Mouse (Mus musculus) left cerebral cortex, postnatal 25 days (tissue): ENCODE results near the gene Wiz. TPM values are rescaled to one million over a fixed set of nuclear protein-coding genes. Genes with fewer than 3 reads are reported as not detected.

Experiments used
- DNase-seq, 2 experiments: peaks; one replicate each; pipeline ENCODE4 v3.0.0; 2022; ENCODE audit warnings: low spot score in 2 of 2, mixed read lengths in 1 of 2
- intact Hi-C: fragments of 180-260 bp; cut with DNase I; formaldehyde crosslinking; loops from one replicate; pipeline ENCODE4 v1.15.1; 2025
- total RNA-seq, 2 experiments: library from RNA; stranded (reverse); gene quantifications; 2 replicates each; pipeline ENCODE4 v1.2.3; 2021

The Wiz gene
- total RNA-seq, 2 experiments from 2014 or later = 55.0 to 56.7 TPM

GRCm38 (mm10) chr17:32354211-32354610, 35.0 kb downstream of the Wiz start:
- no peak for DNase-seq
- intact Hi-C loops = no loop called here

DNA sequence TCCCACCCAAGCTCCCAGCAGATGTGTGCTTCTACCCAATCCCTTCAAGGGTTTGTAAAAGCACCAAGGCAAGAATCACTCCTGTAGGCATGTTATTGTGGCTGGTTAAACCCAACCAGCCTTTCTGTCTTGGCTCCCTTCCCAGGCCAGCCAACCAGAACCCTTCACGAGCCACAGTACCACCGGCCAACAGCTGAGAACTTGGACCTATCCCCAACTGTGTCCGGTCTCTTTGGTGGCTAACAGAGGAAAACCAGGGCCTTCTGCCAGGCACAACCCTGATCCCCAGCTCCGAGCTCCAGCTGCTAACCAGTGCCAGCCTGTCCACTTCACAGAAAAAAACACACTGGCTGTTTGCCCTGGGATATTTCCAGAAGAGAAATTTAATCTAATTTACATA, 35.5 kb downstream of the Wiz start:
- intact Hi-C loops = no loop called here

DNA sequence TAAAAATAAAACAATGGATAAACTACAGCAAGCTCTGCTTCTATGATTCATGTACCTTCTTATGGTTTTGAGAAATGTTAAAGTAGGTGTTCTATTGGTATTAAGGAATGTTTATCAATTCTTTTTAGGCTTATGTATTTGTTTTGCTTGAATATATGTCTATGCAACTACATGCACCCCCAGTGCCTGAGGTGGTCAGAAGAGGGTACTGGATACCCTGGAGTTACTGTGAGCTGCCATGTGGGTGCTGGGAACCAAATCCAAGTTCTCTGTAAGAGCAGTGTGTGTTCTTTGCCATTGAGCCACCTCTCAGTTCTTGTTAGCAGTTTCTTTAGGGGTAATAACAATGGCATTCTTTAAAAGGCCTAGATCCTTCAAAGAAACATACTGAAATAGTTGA, 37.5 kb downstream of the Wiz start:
- no peak for DNase-seq
- intact Hi-C loops = no loop called here

More for the DNA sequence above, 35.5 kb downstream of the Wiz start:
- peak; percentile 38 to 66 for DNase-seq

- no peak for DNase-seq
- intact Hi-C loops = no loop called here
Measured at GRCm38 (mm10) chr17:32351269-32351668, 38.0 kb downstream of the Wiz start.

DNA sequence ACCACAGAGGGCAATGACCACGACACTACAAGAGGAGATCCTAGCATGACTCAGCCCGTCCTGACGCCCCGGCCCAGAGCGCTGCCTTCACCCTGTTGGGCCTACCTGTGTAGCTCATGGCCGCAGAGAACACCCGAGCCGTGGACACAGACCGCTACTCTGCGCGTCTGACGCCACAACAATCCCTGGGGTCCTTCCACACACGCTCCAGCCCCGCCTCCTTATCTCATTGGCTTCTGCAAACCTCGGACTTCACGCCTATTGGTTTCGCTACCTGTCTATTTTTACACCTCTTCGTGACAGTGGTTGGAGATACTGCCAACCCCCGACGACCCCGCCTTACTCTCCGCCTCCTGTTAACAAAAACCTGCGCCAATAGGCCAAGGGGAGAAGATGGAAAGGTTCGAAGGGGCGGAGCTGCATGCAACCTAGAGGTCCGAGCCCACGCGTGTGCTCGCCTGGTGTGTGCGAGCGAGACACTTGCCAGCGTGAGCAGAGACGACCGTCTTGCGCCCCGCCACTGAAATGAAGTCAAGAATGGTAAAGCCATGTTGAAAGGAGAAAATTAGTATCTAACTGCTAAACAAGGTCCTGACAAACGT, 38.8 kb downstream of the Wiz start, which contains the start of gene Akap8l:
Akap8l (minus strand) TSS at position 226 of the 602 bp plus-strand sequence.
- peak; percentile 98 to 100 for DNase-seq
- intact Hi-C loops = no loop called here

GRCm38 (mm10) chr17:32349851-32350381, 39.3 kb downstream of the Wiz start:
- intact Hi-C loops = loop anchor here (1.0 kb wide), 2 partner anchors 82 to 144 kb away; no protein-coding TSS in a partner anchor
- peak in 1 of 2 experiments; percentile 70 for DNase-seq

DNA sequence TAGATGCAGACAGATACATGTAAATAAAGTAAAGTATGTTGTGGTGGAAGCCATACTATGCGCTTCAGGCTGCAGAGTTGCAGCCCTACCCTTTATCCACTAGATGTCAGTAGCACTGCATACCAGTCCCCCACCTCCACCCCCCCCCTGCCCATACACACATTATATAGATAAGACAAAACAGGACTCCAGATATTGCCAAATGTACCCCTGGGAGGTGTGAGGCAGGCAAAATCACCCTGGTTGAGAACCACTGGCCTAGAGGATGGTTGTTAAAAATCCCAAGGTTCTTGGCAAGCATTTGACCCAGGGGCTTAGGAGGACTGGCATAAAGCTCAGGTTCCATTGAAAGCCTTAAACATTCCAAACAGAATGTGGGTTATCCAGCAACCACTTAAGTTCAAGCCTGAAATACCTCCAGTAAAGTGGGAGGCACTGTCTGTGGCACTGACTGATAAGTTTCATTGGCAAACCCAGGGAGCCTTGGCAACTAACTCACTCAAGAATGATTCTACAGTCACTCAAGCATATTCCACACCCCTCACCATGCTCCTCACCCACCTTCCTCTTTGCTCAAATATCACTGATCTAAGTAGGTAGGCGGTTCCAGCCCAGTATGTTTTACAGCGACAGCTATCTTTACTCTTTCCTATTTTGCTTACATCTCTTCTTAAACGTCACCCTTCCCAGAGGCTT, 40.1 kb downstream of the Wiz start:
- peak; percentile 52 to 86 for DNase-seq
- intact Hi-C loops = loop anchor here (1.0 kb wide), 2 partner anchors 83 to 145 kb away; no protein-coding TSS in a partner anchor

DNA sequence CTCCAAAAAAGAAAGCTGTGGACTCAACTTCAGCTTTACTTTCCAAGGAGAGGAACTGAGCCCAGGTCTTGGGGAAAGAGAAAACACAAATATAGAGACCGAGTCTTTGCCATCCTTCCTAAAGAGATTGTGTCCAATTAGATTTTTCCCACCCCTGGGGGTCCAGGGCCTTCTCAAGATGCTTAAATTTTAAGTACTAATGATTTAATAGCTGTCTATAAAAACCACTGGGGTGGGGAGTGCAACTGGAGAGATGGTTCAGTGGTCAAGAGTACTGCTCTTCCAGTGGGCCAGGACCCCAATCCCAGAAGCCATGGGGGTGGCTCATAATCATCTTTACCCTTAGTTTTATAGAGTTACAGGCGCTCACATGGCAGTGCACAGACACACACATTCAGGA, 40.8 kb downstream of the Wiz start:
- intact Hi-C loops = no loop called here
- DNase-seq = no peak

DNA sequence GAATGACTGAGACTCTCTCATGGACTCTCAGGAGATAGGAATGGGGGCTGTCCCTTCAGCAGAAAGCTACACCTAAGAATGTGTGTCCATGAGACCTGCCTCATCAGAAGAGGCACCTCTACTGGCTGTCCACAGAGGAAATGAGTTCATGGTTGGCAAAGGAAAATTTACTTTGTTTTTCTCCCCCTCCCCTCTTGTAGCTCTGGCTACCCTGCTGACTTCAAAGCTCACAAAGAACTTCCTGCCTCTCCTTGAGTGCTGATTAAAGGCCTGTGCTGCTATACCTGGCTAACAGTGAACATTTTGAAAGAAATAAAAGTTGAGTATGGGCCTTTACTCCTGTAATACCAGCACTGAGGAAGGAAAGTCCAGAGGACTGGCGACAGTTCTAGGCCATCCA, 48.1 kb downstream of the Wiz start:
- intact Hi-C loops = no loop called here
- no peak for DNase-seq

DNA sequence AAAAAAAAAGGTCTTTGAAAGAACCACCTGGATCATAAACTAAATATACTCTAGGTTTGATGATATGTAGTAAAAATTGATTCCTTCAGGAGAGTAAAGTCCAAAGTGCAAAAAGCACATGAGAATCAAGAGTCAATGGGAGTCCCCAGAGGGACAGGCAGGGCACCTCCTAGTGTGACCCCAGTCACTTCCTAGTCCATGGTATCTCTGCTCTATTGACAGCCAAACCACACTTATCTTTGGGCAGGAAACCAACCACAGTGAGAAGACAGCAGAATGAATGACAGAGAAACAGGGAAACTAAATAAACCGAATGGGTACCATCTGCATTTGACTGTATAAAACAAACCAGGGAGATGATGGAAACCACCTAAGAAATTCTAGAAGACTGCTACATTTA, 49.1 kb downstream of the Wiz start:
- intact Hi-C loops = no loop called here

DNA sequence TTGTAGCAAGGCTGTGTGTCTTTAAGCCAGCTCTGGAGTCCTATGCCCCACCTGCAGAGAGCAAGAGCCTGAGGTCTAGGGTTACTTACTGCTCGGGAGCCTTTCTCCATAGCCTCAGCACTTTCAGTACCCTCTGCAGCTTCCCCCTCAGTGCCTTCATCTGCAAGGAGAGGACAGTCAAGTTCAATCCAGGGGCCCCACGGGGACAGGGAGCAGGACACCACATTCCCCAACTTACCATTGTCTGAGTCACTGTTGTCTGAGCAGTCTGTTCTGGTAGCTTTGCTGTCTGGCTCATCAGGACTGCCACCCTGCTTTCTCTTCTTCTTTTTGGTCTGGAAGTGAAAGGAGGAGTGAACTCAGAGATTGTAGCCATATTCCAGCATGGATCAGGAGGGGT, 53.4 kb downstream of the Wiz start:
- DNase-seq = no peak
- intact Hi-C loops = no loop called here

More for the DNA sequence above, 49.1 kb downstream of the Wiz start:
- no peak for DNase-seq

GRCm38 (mm10) chr17:32334921-32335320, 54.3 kb downstream of the Wiz start:
- no peak for DNase-seq
- intact Hi-C loops = no loop called here

DNA sequence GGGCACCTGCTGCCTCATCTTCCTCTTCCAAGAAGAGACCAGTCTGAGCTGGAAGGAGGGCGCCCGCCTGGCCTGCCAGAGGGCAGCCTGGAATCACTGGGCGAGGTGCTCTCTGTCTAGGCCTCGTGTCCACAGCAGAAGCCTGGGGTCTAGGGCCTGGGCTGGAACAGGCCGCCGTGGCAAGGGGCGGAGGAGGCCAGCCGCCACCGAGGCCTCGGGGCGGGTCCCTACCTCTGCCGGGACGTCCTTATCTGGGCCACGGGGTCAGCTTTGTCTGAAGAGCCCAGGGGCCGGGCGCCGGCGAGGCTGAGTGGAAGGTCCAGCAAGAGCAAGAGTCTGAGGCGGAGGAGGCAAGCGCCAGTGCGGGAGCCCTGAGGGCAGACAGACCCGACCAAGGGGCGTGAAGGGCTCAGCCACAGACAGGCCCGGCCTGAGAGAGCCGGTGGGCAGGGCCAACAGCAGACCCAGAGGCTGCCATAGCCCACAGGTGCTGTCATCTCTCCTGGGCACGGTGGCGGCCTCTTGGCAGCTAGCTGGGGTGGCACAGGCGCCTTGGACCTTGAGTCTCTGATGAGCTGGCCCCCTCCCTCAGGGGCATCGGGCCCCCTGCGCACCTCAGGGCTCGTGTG, 55.5 kb downstream of the Wiz start:
- intact Hi-C loops = no loop called here
- no peak for DNase-seq

GRCm38 (mm10) chr17:32327501-32327900, 61.7 kb downstream of the Wiz start:
- intact Hi-C loops = no loop called here

GRCm38 (mm10) chr17:32322809-32323208, 66.4 kb downstream of the Wiz start:
- DNase-seq = no peak
- intact Hi-C loops = no loop called here

More at GRCm38 (mm10) chr17:32327501-32327900, 61.7 kb downstream of the Wiz start:
- no peak for DNase-seq

DNA sequence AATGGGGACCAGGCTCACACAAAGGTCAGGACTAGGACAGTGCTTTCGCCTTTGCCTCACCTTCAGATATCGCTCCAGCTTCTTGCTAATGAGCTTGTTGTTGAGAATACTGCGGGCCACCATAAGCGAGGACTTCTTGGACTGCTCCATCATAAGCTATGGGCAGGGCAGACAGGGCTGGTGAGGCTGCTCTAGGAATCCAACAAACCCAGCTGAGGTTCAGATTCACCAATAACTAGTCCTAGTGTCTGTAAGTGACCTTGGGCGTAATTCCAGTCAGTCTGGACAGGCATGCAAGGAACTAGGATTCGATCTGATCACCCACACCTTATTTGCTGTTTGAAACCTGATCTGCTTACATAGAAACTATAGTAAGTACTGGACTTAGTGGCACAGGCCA, 67.4 kb downstream of the Wiz start:
- peak in 1 of 2 experiments; percentile 14 for DNase-seq
- intact Hi-C loops = no loop called here

GRCm38 (mm10) chr17:32321390-32321734, 67.9 kb downstream of the Wiz start:
- intact Hi-C loops = no loop called here

DNA sequence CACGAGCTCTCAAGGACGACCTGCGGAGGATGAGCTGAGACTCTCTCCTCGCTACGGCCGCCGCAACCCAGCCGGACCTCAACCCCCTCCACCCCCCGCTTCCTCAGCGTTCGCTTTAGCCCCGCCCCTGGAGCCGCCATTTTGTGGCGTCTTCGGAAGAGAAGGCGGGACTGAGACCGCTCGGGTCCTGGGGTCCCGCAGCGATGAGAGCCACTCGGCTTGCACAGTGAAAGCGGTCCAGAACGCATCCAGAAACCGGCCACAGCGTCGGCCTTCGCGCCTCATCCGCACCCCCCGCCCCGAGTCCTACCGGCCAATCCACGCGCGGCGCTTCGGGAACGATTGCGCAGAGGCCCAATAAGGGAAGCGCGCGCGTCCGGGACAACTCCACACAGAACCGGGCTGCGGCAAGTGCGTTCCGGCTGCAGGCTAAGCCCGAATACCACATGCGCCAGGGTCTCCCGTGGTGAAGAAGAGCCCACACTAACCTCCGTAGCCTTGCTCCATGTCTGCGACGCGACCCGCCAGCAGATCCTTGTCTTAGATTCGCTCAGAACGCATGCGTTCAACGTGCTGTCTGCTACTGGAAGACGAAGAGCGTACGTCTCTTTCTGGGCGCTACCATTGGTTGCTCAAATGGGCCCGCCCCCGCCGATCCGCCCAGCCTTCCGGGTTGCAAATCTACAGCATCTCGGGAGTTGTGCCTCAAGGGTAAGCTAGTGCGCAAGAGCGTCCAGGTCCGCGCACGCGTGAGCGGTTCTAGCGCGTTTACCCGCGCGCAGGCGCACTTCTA, 68.4 kb downstream of the Wiz start, which contains the start of gene Akap8:
Akap8 (minus strand) TSS at position 642 of the 793 bp plus-strand sequence.
- DNase-seq = peak; percentile 98 to 100
- intact Hi-C loops = loop anchor here (1.0 kb wide), 1 partner anchor 36 kb away; the partner anchor contains the start of gene Brd4

More at GRCm38 (mm10) chr17:32321390-32321734, 67.9 kb downstream of the Wiz start:
- DNase-seq = no peak

DNA sequence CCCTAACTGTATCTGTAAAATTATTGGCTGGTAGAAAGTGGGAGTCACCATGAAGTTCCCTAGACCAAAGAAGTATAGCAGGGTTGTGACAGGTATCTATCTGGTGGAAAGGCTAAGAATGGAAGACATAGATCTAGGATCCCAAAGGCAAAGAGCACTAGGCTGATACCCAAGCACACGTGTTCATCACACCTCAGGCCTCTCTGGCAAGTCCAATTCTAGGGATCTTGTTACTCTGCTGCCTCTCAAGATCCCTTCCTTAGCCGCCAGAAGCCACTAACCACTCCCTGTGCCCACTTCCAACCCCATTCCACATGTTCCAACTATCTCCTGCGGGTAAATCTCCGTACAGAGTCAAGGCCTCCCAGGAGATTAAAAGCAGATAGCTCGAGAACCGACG, 69.3 kb downstream of the Wiz start:
- intact Hi-C loops = loop anchor here (1.0 kb wide), 1 partner anchor 36 kb away; the partner anchor contains the start of gene Brd4

More for the DNA sequence above, 69.3 kb downstream of the Wiz start:
- peak in 1 of 2 experiments; percentile 36 for DNase-seq
